Mouse (Mus musculus): Measurements from ENCODE around the gene Zcchc9. TPM values are rescaled to one million over a fixed set of nuclear protein-coding genes. Genes with fewer than 3 reads are reported as not detected.
A peak's percentile ranks its signal among the peaks of the same experiment; 100 is the strongest.

The Zcchc9 gene
- total RNA-seq, 2 experiments from 2014 or later, result 21.6 to 22.9 TPM

- no peak for DNase-seq
Measured at GRCm38 (mm10) chr13:91760302-91761050, 47.0 kb downstream of the Zcchc9 start.

GRCm38 (mm10) chr13:91759791-91760190 is 47.7 kb downstream of the Zcchc9 start:
- DNase-seq, result no peak

GRCm38 (mm10) chr13:91758316-91759048 is 49.0 kb downstream of the Zcchc9 start:
- no peak for DNase-seq

GRCm38 (mm10) chr13:91756230-91756629 is 51.3 kb downstream of the Zcchc9 start:
- DNase-seq, result peak; percentile 23

- no peak for DNase-seq
Measured at GRCm38 (mm10) chr13:91754762-91755161, 52.7 kb downstream of the Zcchc9 start.

- DNase-seq, result no peak
Measured at GRCm38 (mm10) chr13:91753724-91754123, 53.8 kb downstream of the Zcchc9 start.

- no peak for DNase-seq
Measured at GRCm38 (mm10) chr13:91749981-91750380, 57.5 kb downstream of the Zcchc9 start.

- DNase-seq, result no peak
Measured at GRCm38 (mm10) chr13:91748401-91748800, 59.1 kb downstream of the Zcchc9 start.

Small RNAs within 50 kb of the gene (microRNA-seq; reads per million reads assigned to microRNA genes)
- 0 reads per million in 2 experiments for gene Gm27656

Other genes with a start within 250 kb of the Zcchc9 start
- gene Acot12, start 66.2 kb downstream of the Zcchc9 start, total RNA-seq (2021), result not detected
- gene Ckmt2, start 69.2 kb upstream of the Zcchc9 start, total RNA-seq (2021), result 100 to 1,000 TPM; 279 to 301 TPM

Measured in heart, postnatal 4 days (tissue).